Mouse (Mus musculus) ES-E14 (cell line): Measurements from ENCODE around the gene Elovl3.

ENCODE experiments used
- CHD2 ChIP-seq: IDR thresholded peaks from 2 replicates; pipeline ENCODE4 v1.6.1; 2014; ENCODE audit warnings: mild to moderate bottlenecking, low read depth, low read length, inconsistent platforms
- HCFC1 ChIP-seq: IDR thresholded peaks from 2 replicates; pipeline ENCODE4 v1.6.1; 2012; ENCODE audit warnings: low read length, inconsistent platforms, borderline replicate concordance; ENCODE audit not compliant: insufficient read depth
- MAFK ChIP-seq: IDR thresholded peaks from 2 replicates; pipeline ENCODE4 v1.6.1; 2014; ENCODE audit warnings: mild to moderate bottlenecking, low read depth, low read length, inconsistent platforms; ENCODE audit not compliant: insufficient read depth
- ZC3H11A ChIP-seq: IDR thresholded peaks from 2 replicates; pipeline ENCODE4 v1.6.1; 2012; ENCODE audit warnings: low read depth, mild to moderate bottlenecking, inconsistent platforms, low read length, borderline replicate concordance
- ZNF384 ChIP-seq: IDR thresholded peaks from 2 replicates; pipeline ENCODE4 v1.6.1; 2012; ENCODE audit warnings: low read depth, low read length, inconsistent platforms

DNA sequence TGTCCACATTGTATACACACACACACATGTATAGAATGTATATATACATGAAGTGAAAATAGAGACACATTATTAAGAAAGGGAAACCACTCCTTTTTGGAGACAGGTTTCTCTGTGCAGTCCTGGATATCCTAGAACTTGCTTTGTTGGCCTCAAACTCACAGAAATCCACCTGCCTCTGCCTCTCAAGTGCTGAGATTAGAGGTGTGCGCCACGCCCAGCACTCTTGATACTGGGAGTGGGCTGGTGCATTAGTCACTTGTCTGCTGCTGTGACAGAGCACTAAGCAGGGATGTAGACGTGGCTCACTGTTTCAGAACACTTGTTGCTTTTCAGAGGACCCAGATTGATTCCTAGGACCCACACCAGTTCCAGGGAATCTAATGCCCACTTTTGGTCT, 34.3 kb downstream of the Elovl3 start:
- no peak for TF ChIP-seq CHD2
- TF ChIP-seq ZC3H11A: no peak
- TF ChIP-seq MAFK: no peak
- TF ChIP-seq HCFC1: no peak
- no peak for TF ChIP-seq ZNF384
